Mouse (Mus musculus) kidney, adult 2 months (tissue): ENCODE measurements around the gene Carmil1.

Experiments used
- CTCF ChIP-seq: fragments of 200-500 bp; conservative IDR thresholded peaks from 2 replicates; pipeline ENCODE4 v1.5.1; 2011; ENCODE audit warnings: low read depth, mild to moderate bottlenecking, control low read depth, low read length, moderate library complexity, mixed read lengths; ENCODE audit not compliant: insufficient read depth, insufficient read length
- POLR2A ChIP-seq: fragments of 200-500 bp; IDR thresholded peaks from one replicate; pipeline ENCODE4 v1.6.1; 2011; ENCODE audit warnings: low read depth, low read length, control low read depth

DNA sequence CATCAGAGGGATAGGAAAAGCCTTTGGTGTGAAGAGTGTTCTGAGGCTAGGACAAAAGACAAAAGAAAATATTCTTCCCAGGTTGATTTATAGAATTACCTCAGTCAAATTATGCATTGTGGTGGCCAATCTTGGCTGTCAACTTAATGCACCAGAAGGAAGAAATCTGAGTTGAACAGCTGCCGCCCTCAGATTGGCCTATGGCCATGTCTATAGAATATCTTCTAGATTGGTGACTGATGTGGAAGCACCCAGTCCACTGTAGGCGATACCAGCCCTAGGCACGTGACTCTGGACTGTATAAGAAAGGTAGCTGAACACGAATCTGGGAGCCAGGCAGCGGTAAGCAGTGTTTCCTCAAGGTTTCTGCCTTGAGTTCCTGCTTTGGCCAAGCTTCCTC, 134.1 kb downstream of the Carmil1 start:
- no peak for TF ChIP-seq CTCF
- no peak for TF ChIP-seq POLR2A
